Mouse (Mus musculus): ENCODE data around the gene Cln5.
A peak's percentile ranks its signal among the peaks of the same experiment; 100 is the strongest.

The Cln5 gene

GRCm38 (mm10) chr14:103078006-103078912 is 8.2 kb downstream of the Cln5 start:
- DNase-seq (ENCODE audit: low spot score in 2 of 2) = no peak

- DNase-seq (ENCODE audit: low spot score in 2 of 2) = peak in 1 of 2 experiments; percentile 54
Observed at GRCm38 (mm10) chr14:103079209-103079977, 9.4 kb downstream of the Cln5 start.

GRCm38 (mm10) chr14:103085840-103086533 is 16.0 kb downstream of the Cln5 start:
- DNase-seq (ENCODE audit: low spot score in 2 of 2) = no peak

GRCm38 (mm10) chr14:103086671-103087324 is 16.8 kb downstream of the Cln5 start:
- peak in 1 of 2 experiments; percentile 35 for DNase-seq (ENCODE audit: low spot score in 2 of 2)

DNA sequence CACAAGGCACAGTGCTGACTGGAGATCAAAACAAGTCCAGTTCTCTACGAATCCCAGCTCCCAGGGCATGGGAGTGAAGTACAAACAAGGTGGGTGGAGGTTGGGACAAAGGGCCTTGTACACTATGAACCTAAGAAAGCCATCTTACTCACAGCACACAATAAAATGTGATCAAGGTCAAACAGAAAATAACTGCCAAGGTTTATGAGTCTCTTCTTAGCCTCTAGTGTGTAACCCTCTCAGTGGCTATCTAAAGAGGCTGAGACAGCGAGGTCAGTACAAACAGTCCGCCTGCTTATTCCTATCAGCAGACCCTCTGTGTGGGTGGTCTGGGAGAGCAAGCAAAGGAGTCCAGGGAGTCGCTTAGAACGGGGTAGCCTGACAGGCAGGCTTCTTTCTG is 17.8 kb downstream of the Cln5 start:
- no peak for DNase-seq (ENCODE audit: low spot score in 2 of 2)

GRCm38 (mm10) chr14:103088624-103089023 is 18.6 kb downstream of the Cln5 start:
- peak in 1 of 2 experiments; percentile 59 for DNase-seq (ENCODE audit: low spot score in 2 of 2)

- DNase-seq (ENCODE audit: low spot score in 2 of 2) = no peak
Observed at GRCm38 (mm10) chr14:103093236-103093635, 23.2 kb downstream of the Cln5 start.

GRCm38 (mm10) chr14:103093670-103094069 is 23.7 kb downstream of the Cln5 start:
- no peak for DNase-seq (ENCODE audit: low spot score in 2 of 2)

- DNase-seq (ENCODE audit: low spot score in 2 of 2) = no peak
Observed at GRCm38 (mm10) chr14:103095036-103095435, 25.0 kb downstream of the Cln5 start.

DNA sequence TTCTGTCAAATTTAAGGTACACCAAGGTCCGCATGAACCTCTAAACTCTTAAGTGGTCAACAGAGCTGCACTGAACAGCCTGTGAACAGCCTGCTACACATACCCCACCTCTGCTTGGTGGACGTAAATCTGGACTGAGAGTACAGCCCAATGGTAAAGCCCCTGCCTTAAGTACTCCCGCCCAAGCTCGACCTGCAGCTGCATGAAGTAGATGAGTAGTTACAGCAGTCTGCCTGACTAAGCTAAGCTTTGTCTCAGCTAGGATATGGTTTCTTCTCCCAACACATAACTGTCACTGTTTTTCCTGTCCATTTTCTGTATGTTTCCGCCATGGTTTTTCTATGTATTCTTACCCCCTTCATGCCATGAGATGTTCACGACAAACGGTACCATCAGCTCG is 25.8 kb downstream of the Cln5 start:
- no peak for DNase-seq (ENCODE audit: low spot score in 2 of 2)

DNA sequence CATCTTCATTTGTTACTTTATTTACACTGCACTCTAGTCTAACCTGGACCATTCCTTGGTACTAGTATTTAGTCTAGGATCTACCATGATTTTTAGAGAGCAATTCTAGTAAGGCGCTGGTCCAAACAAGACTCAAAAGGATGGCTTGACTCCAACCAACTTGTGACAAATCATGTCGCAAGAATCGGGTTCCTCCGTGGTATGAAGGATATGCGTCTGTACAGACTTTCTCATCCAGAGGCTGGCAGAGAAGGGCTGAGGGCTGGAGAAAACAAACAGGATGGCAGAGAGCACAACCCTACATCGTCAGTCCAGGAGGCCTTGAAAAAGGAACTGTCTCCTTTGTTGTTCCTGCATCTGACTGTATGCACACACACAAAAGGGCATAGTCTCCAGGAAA is 26.6 kb downstream of the Cln5 start:
- DNase-seq (ENCODE audit: low spot score in 2 of 2) = no peak

DNA sequence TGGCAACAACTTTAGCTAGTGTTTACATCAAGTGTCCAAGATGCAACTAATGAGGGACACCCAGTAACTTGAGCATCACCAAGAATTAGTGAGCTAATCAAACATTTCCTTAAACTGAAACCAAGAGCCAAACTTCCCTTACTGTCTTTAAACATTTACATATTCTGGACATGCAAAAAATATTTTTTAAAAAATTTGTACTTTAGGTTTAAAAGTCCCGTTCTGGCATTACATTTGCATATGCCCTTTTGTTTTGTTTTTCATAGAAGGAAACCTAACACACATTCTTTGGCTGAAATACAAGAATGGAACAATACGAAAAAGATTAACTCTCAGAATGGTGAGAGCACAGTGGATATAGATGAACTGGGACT is 28.2 kb downstream of the Cln5 start:
- DNase-seq (ENCODE audit: low spot score in 2 of 2) = no peak

DNA sequence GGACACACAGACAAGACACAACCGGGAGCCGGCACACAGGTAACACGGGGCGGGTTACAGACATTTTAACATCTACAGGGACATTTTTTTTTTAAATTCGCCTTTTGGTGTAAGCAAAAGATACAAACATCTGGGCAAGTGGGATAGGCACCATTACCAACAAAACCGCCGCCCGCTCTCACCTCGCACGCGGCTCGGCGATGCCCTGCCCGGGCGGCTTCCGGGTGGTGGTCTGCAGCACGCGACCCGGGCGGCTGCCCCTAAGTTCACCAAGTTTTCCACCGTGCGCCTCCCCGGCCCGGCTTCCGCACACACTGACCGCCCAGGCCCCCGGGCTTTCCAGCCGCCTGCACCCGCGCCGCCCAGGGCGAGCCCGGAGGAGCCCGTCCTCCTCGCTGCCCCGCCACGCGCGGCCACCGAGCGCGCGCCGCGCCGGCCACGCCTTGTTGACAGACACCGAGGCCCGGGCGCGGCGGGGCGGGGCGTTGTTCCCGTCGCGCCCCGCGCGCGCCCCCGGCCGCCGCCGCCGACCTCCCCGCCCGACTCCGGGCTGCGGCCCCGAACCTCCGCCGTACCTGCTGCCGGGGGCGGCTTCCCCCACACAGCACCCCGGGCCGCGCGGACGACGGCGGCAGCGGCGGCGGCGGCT is 28.7 kb downstream of the Cln5 start:
- peak; percentile 65 to 69 for DNase-seq (ENCODE audit: low spot score in 2 of 2)

GRCm38 (mm10) chr14:103099238-103099933 is 29.4 kb downstream of the Cln5 start, which contains the start of gene Fbxl3:
Gene Fbxl3 (minus strand): TSS chr14:103099566.
- DNase-seq (ENCODE audit: low spot score in 2 of 2) = peak; percentile 77 to 83

- no peak for DNase-seq (ENCODE audit: low spot score in 2 of 2)
Observed at GRCm38 (mm10) chr14:103100296-103100695, 30.3 kb downstream of the Cln5 start.

DNA sequence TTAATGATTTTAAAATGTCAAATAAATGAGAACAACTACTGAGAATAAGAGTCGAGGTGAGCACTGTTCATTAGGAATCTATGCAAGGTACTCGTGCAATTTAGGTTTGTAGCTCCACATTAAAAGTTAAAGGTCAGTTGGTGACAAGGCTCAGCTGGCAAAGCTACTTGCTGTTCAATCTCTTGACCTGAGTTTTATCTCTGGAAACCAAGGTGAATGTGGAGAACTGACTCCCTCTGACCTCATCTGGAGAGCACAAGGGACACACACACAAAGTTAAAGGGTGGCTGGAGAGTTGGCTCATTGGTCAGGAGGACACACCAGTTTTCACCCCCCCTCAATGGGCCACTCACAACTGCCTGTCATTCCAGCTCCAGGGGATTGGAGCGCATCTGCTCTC is 31.2 kb downstream of the Cln5 start:
- DNase-seq (ENCODE audit: low spot score in 2 of 2) = no peak

DNA sequence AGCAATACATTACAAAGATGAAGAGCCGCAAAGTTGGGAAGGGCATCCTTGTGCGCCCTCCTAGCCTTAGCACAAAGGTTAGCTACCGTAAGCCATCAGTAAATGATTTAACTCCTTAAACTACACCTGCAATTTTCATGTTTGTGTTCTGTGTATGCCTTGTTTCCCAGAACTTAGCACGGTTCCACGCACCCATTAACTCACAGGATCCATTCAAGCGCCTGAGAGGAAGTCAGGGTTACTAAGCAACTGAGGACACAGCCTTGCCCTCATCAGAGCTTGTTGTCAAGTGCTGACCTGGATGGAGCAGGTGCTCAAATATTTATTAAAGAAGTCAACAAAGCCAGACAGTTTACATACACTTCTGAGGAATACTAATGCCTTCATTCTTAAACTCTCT is 32.2 kb downstream of the Cln5 start:
- DNase-seq (ENCODE audit: low spot score in 2 of 2) = no peak

DNA sequence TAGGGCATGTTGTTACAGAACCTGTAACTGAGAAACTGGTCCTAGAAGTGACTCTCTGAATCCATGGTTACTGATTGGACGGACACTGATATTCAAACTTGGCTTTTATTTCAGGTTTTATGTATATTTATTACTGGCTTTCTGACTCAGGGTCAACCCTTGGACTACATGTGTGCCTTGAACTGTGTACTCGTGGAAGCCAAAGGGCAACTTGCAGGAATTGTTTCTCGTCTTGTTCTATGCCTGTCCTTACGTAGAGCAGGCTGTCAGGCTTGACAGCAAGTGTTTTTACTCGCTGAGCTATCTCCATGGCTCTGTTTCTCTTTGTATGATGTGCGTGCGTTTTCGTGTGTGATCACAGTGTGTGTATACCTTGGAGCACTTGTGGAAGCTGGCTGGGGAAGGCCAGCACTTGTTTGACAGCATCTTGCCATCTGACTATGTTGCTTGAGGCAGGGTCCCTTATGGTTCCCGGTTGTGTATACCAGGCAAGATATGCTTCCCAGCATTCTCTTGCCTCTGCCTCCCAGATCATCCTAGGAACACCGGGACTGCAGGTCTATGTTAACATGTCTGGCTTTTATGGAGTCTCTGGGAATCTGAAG is 32.8 kb downstream of the Cln5 start:
- DNase-seq (ENCODE audit: low spot score in 2 of 2) = no peak

- no peak for DNase-seq (ENCODE audit: low spot score in 2 of 2)
Observed at GRCm38 (mm10) chr14:103106301-103106700, 36.3 kb downstream of the Cln5 start.

- DNase-seq (ENCODE audit: low spot score in 2 of 2) = peak; percentile 50 to 59
Observed at GRCm38 (mm10) chr14:103109971-103110370, 40.0 kb downstream of the Cln5 start.
